Mouse (Mus musculus) midbrain, embryonic 10.5 days (tissue): Measurements from ENCODE around the gene Syn1. TPM values are rescaled to one million over a fixed set of nuclear protein-coding genes. Genes with fewer than 3 reads are reported as not detected.

Source experiments
- DNase-seq: peaks from one replicate; pipeline ENCODE4 v3.0.0-alpha.2; 2017; ENCODE audit warnings: low spot score
- H3K27ac ChIP-seq: fragments of 300-500 bp; sonication (generic); replicated peaks from 2 replicates; pipeline ENCODE4 v1.5.1; 2016; ENCODE audit warnings: mild to moderate bottlenecking
- H3K27me3 ChIP-seq: fragments of 300-500 bp; sonication (generic); 2 replicates; pipeline ENCODE4 v1.6.1; 2016; ENCODE audit warnings: low read depth, mild to moderate bottlenecking; ENCODE audit not compliant: poor library complexity, severe bottlenecking
- H3K36me3 ChIP-seq: fragments of 300-500 bp; sonication (generic); 2 replicates; pipeline ENCODE4 v1.6.1; 2016; ENCODE audit warnings: mild to moderate bottlenecking, moderate library complexity
- H3K4me1 ChIP-seq: fragments of 300-500 bp; sonication (generic); 2 replicates; pipeline ENCODE4 v1.6.1; 2016
- H3K4me3 ChIP-seq: fragments of 300-500 bp; sonication (generic); 2 replicates; pipeline ENCODE4 v1.5.1; 2016; ENCODE audit warnings: mild to moderate bottlenecking, moderate library complexity
- H3K9me3 ChIP-seq: fragments of 300-500 bp; sonication (generic); replicated peaks from 2 replicates; pipeline ENCODE4 v1.6.1; 2016; ENCODE audit warnings: mild to moderate bottlenecking
- WGBS: fragments of 180-500 bp; shearing (Covaris S2); methylation state at CpG from one replicate; pipeline ENCODE4 v1.1.7; 2016; 5-methylcytosine and 5-hydroxymethylcytosine counted together
- polyA plus RNA-seq: library from polyadenylated mRNA; unstranded; fragments of >200 nt; fragmentation: Nextera tagmentation; extraction: Ambion mirVana; gene quantifications from 2 replicates; pipeline ENCODE4 v1.2.1, GENCODE M21; 2016

Syn1 gene
- polyA plus RNA-seq: 4.0 and 6.8 TPM in 2 replicates

DNA sequence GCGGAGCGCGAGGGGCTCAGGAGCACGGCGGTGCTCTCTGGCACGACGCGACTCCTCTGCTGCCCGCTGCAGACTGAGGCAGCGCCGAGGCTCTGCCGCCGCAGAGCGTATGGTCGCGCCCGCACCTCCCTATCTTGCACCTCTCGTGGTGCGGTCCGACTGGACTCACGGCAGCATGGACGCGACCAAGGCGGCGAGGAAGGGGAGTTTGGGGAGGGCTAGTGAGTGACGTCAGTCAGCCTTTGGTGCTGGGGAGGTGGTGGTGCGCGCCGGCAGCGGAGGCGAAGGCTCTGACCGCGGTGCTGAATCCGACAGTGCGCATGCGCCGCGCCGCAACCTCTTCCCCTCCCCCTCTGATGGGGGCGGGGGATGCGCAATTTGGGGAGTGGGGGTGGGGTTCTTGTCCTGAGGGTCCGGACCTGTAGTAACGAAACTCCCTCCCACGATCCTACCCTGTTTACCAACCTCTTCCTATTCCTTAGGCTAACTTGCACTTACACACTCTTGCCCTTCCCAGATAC is at the start of gene Syn1:
Gene Syn1 (minus strand): TSS at position 161 of the 521 bp plus-strand sequence.
- 10% methylated on average over 43 of the region's 44 CpGs for WGBS
- H3K4me1 ChIP-seq: peaks cover 6% of the 10 kb centered on the region
- 0 out of 2 replicates have a peak, but pooled peaks cover 3% of the 10 kb centered on the region for H3K36me3 ChIP-seq
- peaks cover 8% of the 10 kb centered on the region for H3K9me3 ChIP-seq
- H3K4me3 ChIP-seq: peak within 1 kb of the TSS; percentile 59
- peak within 1 kb of the TSS; percentile 78 for H3K27ac ChIP-seq
- peaks cover 9% of the 10 kb centered on the region for H3K27me3 ChIP-seq
- DNase-seq: peak; percentile 83

DNA sequence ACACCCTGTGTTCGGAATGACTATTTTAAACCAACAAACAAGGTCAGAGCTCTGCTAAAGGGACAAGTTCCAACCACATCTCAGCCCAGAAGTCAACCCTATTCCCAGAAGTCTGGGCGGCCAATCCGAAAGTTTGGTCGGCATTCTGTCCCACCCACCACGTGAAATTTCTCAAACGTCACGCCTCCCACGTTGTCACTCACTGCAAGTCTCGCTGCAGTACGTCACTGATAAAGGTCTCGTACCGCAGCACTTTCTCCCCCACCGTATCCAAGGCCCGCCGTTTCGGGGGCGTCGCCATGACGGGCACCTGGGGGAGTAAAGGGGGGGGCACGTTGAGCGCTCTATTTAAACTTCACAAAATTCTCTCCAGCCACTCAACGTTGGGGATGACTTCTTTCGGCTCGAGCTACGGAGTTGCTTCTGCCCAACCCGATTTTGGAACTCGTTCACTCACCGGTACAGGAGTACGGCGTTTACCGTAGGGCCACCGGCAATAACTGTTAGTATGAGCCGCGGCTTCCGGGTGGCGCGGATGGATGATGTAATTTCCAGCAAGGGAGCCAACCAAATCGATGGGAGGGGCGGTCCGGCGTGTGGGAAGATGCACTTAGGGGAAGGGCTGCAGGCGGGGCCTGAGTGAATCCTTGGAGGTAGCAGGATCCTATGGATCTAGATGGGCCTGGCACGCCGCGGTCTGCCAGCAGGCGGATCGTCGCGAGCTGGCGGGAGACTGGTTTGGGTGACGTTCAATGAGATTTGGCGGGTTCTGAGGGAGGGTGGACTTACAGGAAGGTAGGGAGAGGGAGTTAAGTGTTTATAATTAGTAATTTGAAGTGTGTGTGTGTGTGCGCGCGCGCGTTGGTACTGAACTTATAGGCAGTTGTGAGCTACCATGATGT is 40.9 kb upstream of the Syn1 start, which contains the start of gene Uxt:
Gene Uxt (minus strand): TSS at position 541 of the 902 bp plus-strand sequence.
- 18% methylated on average over 57 of the region's 57 CpGs for WGBS
- peak within 1 kb of the TSS; percentile 77 for H3K27ac ChIP-seq

DNA sequence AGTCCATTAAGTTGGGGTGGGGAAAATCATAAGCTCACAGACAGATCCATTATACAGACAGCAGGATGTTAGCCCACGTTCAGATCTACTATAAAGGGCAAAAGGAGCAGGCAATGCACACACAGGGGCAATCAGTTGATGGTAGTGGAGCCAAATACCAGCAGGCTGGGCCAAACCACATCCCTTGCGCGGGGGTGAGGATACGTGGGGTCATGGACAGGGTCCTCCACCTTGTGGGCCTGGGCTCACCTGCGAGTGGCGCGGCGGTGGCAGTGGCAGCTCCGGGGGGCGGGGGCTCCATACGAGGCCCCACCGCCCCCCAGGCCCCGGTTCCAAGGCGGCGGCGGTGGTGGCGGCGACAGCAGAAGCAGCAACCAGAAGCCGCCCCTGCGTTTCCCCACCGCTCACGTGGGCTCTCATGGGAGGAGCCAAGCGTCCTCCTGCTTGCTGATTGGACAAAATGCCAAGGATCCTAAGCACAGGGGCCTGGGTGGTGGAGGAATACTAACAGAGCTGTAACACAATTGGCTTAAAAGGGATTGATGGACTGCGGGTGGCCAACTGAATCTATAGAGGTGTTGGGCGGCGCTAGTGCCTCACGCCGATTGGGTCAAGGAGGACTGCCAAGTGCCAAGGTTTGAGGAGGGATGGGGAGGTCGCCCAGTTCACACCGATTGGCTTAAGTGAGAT is 29.5 kb upstream of the Syn1 start, which contains the start of gene Elk1:
Gene Elk1 (minus strand): TSS at position 418 of the 690 bp plus-strand sequence.
- H3K9me3 ChIP-seq: no peaks in the 10 kb centered on the region; the same call in 1 of the 2 replicates
- peak within 1 kb of the TSS; percentile 88 for H3K27ac ChIP-seq
- WGBS: 13% methylated on average over 30 of the region's 30 CpGs
- no peaks in the 10 kb centered on the region for H3K36me3 ChIP-seq
- peaks cover 12% of the 10 kb centered on the region for H3K4me1 ChIP-seq
- peak; percentile 82 for DNase-seq
- no peaks in the 10 kb centered on the region for H3K27me3 ChIP-seq
- H3K4me3 ChIP-seq: peak within 1 kb of the TSS; percentile 66

More for the DNA sequence above, 40.9 kb upstream of the Syn1 start, which contains the start of gene Uxt:
- peaks cover 28% of the 10 kb centered on the region for H3K36me3 ChIP-seq
- H3K4me1 ChIP-seq: peaks cover 4% of the 10 kb centered on the region; the same call in 1 of the 2 replicates
- DNase-seq: peak; percentile 89
- no peaks in the 10 kb centered on the region for H3K27me3 ChIP-seq
- no peaks in the 10 kb centered on the region for H3K9me3 ChIP-seq
- H3K4me3 ChIP-seq: peak within 1 kb of the TSS; percentile 61

DNA sequence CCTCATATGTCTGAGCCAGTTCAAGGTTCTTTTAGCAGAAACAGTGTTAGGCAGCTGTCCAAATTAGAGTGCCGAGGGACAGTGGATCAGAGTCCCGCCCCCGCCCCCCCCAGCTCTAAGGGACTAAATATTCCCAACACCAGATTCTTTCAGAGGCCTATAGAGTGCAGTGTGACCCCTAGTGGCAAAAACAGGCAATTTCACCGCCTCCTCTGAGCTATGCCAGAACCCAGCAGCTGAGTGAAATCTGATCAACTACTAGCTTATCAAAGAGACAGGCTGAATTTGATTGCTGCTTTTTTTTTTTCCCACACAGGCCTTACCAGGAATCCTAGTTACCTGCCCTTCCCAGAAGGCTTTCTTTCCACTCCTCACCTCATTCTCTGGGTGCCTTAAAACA is 25.3 kb upstream of the Syn1 start:
- H3K27me3 ChIP-seq: no peaks in the 10 kb centered on the region
- peaks cover 10% of the 10 kb centered on the region for H3K4me1 ChIP-seq
- H3K27ac ChIP-seq: no peak overlapping the region
- 14% methylated on average over 4 of the region's 4 CpGs for WGBS
- DNase-seq: peak; percentile 16
- H3K9me3 ChIP-seq: no peaks in the 10 kb centered on the region; the same call in 1 of the 2 replicates
- H3K4me3 ChIP-seq: no peak overlapping the region
- H3K36me3 ChIP-seq: peaks cover 6% of the 10 kb centered on the region; the same call in 1 of the 2 replicates

DNA sequence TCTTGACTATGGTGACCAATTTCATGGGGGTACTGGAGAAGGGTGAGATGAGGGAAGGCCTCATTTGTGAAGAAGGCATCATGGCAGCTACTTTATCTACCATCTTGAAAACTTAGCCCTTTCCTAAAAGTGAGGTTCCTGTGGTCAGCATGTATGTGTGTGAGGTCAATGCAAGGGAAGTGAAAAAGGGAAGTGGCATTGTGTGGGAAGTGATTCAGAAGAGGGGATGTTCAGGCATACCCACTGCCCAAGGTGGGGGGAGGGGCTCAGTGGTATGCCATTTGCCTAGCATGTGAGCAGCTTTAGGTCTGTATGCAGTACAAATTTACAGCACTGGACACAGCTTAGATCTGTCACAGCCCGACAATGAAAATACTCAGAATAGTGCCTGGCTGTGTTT is 11.2 kb upstream of the Syn1 start:
- Histone ChIP-seq H3K9me3 (no peaks in the 10 kb centered on the region; the same call in 1 of the 2 replicates), H3K36me3 (peaks cover 57% of the 10 kb centered on the region), H3K27me3 (no peaks in the 10 kb centered on the region), H3K4me3 (no peak overlapping the region), H3K4me1 (no peaks in the 10 kb centered on the region), H3K27ac (no peak overlapping the region)
- 86% methylated on average over 1 of the region's 1 CpGs for WGBS
- no peak for DNase-seq

DNA sequence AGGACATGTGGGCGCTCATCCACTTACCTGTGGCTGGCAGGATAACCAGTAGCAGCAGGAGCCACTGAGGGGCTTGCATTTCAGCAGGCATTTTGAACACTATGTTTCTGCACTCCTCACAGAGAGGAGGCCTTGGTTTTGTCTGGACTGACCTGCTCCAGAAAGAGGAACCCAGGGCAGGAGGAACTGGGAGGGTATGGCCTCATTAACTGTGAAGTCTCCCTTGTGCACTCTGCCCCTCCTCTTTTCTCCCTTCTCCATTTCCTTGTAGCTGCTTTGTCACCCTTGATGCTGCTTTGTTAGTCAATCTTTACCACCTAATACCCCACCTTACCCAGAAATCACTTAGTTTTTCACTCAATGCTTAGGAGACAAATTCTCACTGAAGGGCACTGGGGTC is 10.6 kb upstream of the Syn1 start, which contains the start of gene Cfp:
Gene Cfp (minus strand): TSS at position 192 of the 400 bp plus-strand sequence.
- no peak within 1 kb of the TSS for H3K27ac ChIP-seq
- H3K4me3 ChIP-seq: no peak within 1 kb of the TSS
- H3K27me3 ChIP-seq: no peaks in the 10 kb centered on the region
- DNase-seq: no peak
- H3K36me3 ChIP-seq: peaks cover 57% of the 10 kb centered on the region
- H3K4me1 ChIP-seq: no peaks in the 10 kb centered on the region
- WGBS: 88% methylated on average over 1 of the region's 1 CpGs
- H3K9me3 ChIP-seq: no peaks in the 10 kb centered on the region; the same call in 1 of the 2 replicates

DNA sequence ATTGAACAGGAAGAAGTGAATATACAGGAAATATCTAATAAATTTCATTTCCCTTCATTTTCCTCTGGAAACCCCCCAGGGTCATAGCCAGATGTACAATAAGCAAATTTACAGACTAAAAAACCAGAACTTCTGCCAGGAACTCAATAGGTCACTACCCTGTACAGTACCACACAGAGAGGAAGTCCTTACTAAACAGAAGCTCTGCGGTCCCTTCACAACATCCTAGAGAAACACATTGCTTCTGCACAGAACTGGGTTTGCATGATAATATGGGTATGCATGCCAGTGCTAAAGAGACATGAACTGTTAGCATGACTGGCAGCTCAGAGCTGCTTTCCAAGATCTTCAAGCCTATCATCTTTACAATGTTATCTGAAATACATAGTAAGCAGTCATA is 9.1 kb upstream of the Syn1 start:
- WGBS: 85% methylated on average over 1 of the region's 1 CpGs
- Histone ChIP-seq H3K36me3 (peaks cover 46% of the 10 kb centered on the region), H3K27ac (no peak overlapping the region), H3K4me3 (no peak overlapping the region), H3K27me3 (no peaks in the 10 kb centered on the region), H3K4me1 (no peaks in the 10 kb centered on the region), H3K9me3 (no peaks in the 10 kb centered on the region)
- DNase-seq: no peak

DNA sequence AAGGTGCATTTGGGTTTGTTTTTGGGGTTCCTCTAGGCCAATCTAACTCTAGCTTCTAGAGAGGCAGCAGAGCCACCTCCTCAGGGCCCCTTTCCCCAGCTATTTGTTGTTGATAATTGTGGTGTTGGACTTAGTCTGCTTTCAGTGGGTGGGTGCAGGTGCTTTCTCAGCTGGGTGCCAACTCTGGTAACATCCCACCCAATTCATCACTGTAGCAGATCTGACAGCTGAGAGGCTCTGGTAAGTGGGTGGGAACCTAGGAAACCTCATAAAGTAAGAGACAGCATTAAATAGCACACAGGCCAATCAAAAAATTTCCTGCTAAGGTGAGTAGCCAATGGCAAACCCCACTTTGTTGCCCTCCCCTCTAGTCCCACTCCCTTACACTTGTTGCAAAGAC is 4.2 kb upstream of the Syn1 start:
- Histone ChIP-seq H3K4me3 (no peak overlapping the region), H3K27ac (no peak overlapping the region), H3K36me3 (peaks cover 28% of the 10 kb centered on the region), H3K9me3 (peaks cover 8% of the 10 kb centered on the region), H3K27me3 (no peaks in the 10 kb centered on the region; the same call in 1 of the 2 replicates), H3K4me1 (peaks cover 6% of the 10 kb centered on the region)
- no peak for DNase-seq

DNA sequence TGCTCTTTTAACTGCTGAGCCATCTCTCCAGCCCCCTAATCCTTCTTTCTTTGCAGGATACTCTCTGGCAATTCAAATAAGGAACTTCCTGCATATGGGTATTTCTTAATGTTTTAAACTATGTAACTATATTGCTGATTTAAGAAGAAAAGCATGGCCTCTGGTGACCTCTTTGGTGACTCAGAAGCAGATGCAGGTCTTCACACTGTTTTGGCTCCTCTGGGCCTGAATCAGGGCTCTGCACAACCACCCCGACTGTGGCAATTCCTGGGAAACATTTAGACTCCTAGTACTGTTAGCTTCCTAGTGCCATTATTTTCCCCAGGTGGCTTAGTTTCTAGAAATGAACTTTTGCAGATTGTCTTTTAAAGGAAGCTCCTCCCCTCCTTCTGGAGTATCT is 2.7 kb upstream of the Syn1 start:
- H3K4me3 ChIP-seq: no peak overlapping the region
- peaks cover 8% of the 10 kb centered on the region for H3K9me3 ChIP-seq
- H3K27me3 ChIP-seq: peaks cover 9% of the 10 kb centered on the region
- DNase-seq: no peak
- peaks cover 26% of the 10 kb centered on the region for H3K36me3 ChIP-seq
- WGBS: 79% methylated on average over 1 of the region's 1 CpGs
- H3K4me1 ChIP-seq: peaks cover 6% of the 10 kb centered on the region
- no peak overlapping the region for H3K27ac ChIP-seq

DNA sequence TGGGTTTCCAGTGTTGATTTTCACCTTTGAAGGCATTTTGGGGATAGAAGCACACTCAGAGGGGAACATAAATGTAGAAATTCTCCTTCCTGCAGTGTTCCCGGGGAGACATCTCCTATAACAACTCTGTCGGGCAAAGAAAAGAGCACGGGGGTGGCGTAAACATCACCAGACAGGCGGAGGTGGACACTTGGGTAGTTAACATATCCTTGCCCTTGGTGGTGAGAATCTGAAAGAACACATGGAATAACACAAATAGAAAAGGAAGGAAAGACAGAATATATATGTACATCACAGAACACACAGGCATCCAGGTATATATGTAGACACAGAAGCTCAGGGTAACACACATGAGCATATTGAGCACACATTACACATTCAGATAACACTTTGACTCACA is 562 bp upstream of the Syn1 start:
- H3K27me3 ChIP-seq: peaks cover 9% of the 10 kb centered on the region
- peak overlapping the region; percentile 59 for H3K4me3 ChIP-seq
- H3K9me3 ChIP-seq: peaks cover 8% of the 10 kb centered on the region
- peaks cover 4% of the 10 kb centered on the region for H3K36me3 ChIP-seq
- WGBS: 38% methylated on average over 5 of the region's 5 CpGs
- DNase-seq: no peak
- H3K4me1 ChIP-seq: peaks cover 6% of the 10 kb centered on the region
- 0 out of 2 replicates have a peak overlapping the region, but pooled peaks have one; percentile 17 for H3K27ac ChIP-seq

DNA sequence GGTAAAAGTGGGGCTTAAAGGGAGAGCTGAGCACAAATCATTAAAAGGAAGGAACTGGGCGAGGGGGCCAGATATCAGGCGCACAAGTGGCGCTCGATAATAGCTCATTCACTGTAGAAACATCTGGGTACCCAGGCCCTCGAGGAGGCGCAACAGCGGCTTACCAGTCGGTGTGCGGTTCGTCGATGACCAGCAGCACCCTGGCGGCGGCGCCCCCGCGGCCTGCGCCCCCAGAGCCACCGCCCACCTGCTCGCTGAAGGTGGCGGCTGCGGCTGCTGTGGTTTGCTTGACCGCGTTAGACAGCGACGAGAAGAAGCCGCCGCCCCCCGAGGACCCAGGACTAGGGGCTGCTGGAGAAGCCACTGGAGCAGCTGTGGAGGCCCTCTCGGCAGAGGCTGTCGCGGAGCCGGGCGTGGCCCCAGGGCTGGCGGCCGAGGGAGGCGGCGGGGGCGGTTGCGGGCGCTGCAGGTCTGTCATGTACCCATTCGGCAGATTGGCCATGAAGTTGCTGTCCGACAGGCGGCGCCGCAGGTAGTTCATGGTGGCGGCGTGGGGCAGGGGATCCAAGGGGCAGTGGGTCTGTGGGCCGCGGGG is 458 bp downstream of the Syn1 start:
- peak overlapping the region; percentile 78 for H3K27ac ChIP-seq
- WGBS: 31% methylated on average over 47 of the region's 49 CpGs

DNA sequence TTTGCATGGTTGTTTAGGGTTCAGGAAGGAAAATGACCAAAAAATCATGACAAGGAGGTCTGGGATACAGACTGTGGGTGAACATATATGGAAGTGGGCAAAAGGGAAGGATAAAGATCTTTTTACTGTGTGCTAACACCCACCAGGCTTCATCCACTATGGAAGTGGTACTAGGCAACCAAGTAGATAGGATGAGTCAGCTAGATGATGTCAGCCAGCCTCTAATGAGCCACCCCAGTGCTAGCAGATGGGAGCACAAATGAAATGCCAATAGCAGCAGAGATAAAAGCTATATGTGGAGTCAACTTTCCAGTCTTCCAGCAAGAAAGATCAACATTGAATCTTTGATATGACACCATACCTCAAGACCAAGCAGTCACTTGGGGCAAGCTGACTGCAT is 5.7 kb downstream of the Syn1 start:
- H3K9me3 ChIP-seq: no peaks in the 10 kb centered on the region
- no peak for DNase-seq
- H3K36me3 ChIP-seq: no peaks in the 10 kb centered on the region

More for the DNA sequence above, 458 bp downstream of the Syn1 start:
- no peak for DNase-seq
- Histone ChIP-seq H3K4me1 (peaks cover 6% of the 10 kb centered on the region), H3K27me3 (peaks cover 9% of the 10 kb centered on the region), H3K4me3 (peak overlapping the region; percentile 59), H3K36me3 (0 out of 2 replicates have a peak, but pooled peaks cover 3% of the 10 kb centered on the region), H3K9me3 (peaks cover 8% of the 10 kb centered on the region)

More for the DNA sequence above, 5.7 kb downstream of the Syn1 start:
- Histone ChIP-seq H3K4me1 (no peaks in the 10 kb centered on the region; the same call in 1 of the 2 replicates), H3K4me3 (no peak overlapping the region), H3K27me3 (peaks cover 9% of the 10 kb centered on the region), H3K27ac (no peak overlapping the region)
